Mouse (Mus musculus) inflammation-experienced regulatory T-cells (primary cell): ENCODE data around the gene Olfr659. TPM values are rescaled to one million over a fixed set of nuclear protein-coding genes. Genes with fewer than 3 reads are reported as not detected.

Experiments
- polyA plus RNA-seq, 2 experiments: library from polyadenylated mRNA; unstranded; fragments of 100-300 nt; shearing (Covaris generic); gene quantifications; one replicate each; pipeline ENCODE4 v1.2.1; 2017

Gene Olfr659
- under 1 TPM; 0.12 to 0.47 TPM for polyA plus RNA-seq

DNA sequence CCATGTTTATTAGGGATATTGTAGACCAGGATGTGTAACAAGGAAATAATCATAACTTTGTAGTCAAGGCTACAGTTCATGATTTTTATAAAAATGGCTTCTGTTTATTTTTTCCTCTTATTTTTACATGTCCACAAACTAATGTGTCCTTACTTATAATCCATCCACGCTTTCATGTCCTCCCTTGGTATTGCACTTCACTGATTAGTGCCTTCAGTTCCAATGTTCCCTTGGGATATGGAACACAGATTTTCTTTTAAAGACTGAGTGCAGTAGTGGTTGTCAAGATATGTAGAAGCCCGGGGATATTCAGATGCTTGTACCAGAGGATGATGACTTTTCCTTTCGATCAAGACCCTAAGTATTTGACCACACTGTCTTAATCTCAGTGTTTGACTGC, at the start of gene Olfr659:
Gene Olfr659, plus strand, starts transcription at position 301 of the 400 bp plus-strand sequence.

DNA sequence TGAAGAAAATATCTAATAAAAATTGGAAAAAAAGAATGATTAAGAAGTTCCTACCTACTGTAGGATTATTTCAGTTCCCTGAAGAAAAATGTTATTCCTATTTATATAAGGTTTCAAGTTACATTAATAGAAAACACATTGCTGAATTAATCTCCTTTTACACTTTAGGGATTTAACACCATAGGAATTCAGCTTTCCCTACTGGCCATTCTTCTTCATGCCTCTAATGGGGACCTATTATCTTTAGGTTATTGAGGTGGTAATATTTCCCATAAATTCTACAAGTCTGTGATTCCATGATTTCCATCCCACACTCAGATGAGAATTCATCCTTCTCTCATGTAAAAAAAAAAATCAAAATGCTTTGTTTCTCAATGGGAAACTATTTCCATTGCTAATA, 42.1 kb upstream of the Olfr659 start, which contains the start of gene Olfr657:
Gene Olfr657, plus strand, starts transcription at position 301 of the 400 bp plus-strand sequence.

DNA sequence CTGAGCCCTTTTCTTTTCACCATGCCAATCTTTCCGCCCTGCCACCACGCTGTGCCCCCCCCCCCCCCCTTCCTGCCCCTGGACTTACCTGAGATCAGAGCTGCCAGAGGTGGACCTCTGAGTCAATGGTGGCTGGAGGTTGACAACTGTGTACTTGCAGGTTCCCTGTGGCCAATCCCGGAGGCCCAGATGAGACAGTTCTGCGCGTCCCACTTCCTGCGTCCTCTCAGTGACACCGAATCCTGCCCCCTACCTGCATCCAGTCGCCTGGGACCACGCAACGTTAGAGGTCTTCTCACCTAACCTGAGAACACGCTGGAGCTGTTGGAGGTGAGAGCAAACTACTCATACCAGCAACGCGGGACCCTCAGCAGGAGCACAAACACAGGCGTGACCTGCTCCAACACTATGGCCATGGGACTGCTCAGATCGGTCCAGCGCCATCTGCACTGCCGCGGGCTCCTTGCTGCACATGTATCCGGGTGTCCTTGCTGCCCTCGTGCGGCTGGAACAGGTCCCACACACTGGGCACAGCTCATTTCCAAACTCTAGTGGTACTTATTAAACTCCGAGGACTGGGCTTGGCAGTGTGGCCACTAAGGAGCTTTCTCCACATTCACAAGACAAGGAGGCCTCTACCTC, 19.6 kb upstream of the Olfr659 start, which contains the start of gene Olfr658:
Gene Olfr658, minus strand, starts transcription at position 465 of the 642 bp plus-strand sequence.

DNA sequence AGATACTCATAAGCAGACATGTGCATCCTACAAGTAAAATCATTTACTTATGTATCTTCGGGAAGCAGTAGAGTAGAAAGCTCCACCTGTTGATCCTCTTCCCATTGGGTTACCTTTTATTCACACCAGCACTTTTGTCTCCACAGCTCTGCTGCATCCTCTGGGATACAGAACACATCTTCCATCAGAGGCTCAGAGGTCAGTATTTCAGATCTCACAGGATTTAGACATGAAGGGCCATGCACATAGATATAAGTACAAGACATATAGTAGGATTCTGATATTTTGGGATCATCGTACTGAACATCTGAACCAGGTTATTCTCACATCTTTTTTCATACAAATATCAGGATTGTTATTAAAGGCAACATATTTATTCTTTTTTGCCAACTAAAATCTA, 19.6 kb downstream of the Olfr659 start, which contains the start of gene Olfr661:
Gene Olfr661, plus strand, starts transcription at position 301 of the 400 bp plus-strand sequence.

Other genes with a start within 250 kb of the Olfr659 start
- gene Trim30a, start 201.6 kb upstream of the Olfr659 start, polyA plus RNA-seq: 10 to 100 TPM; 52.1 to 52.3 TPM
- gene Trim30d, start 158.9 kb upstream of the Olfr659 start, polyA plus RNA-seq: 10 to 100 TPM; 18.5 to 22.7 TPM
- under 1 TPM in 1 of 2 experiments, not detected in 1; 0.64 TPM for gene Olfr651, start 116.6 kb upstream of the Olfr659 start, polyA plus RNA-seq
- gene Olfr652, start 105.9 kb upstream of the Olfr659 start, polyA plus RNA-seq: 1 to 10 TPM in 1 of 2 experiments, under 1 TPM in 1; 0.14 to 1.6 TPM
- under 1 TPM in 1 of 2 experiments, not detected in 1; 0.83 TPM for gene Olfr653, start 89.4 kb upstream of the Olfr659 start, polyA plus RNA-seq
- not detected for gene Olfr654, start 79.7 kb upstream of the Olfr659 start, polyA plus RNA-seq
- gene Olfr655, start 65.0 kb upstream of the Olfr659 start, polyA plus RNA-seq: under 1 TPM in 1 of 2 experiments, not detected in 1; 0.51 TPM
- under 1 TPM in 1 of 2 experiments, not detected in 1; 0.09 TPM for gene Olfr656, start 52.8 kb upstream of the Olfr659 start, polyA plus RNA-seq
- under 1 TPM in 1 of 2 experiments, not detected in 1; 0.59 TPM for gene Olfr657, start 42.0 kb upstream of the Olfr659 start, polyA plus RNA-seq
- gene Olfr658, start 19.4 kb upstream of the Olfr659 start, polyA plus RNA-seq: under 1 TPM in 1 of 2 experiments, not detected in 1; 0.18 TPM
- gene Olfr661, start 19.7 kb downstream of the Olfr659 start, polyA plus RNA-seq: under 1 TPM; 0.07 to 0.59 TPM
- gene Usp17le, start 110.7 kb downstream of the Olfr659 start, polyA plus RNA-seq: not detected
- not detected for gene Usp17lb, start 175.8 kb downstream of the Olfr659 start, polyA plus RNA-seq
- gene Usp17la, start 190.3 kb downstream of the Olfr659 start, polyA plus RNA-seq: under 1 TPM; 0.18 to 0.65 TPM
- gene Olfr665, start 211.3 kb downstream of the Olfr659 start, polyA plus RNA-seq: not detected
- not detected for gene Olfr666, start 229.2 kb downstream of the Olfr659 start, polyA plus RNA-seq